Comparison of ENCODE assay signal across 22 mouse cellular contexts in the genomic region with DNA sequence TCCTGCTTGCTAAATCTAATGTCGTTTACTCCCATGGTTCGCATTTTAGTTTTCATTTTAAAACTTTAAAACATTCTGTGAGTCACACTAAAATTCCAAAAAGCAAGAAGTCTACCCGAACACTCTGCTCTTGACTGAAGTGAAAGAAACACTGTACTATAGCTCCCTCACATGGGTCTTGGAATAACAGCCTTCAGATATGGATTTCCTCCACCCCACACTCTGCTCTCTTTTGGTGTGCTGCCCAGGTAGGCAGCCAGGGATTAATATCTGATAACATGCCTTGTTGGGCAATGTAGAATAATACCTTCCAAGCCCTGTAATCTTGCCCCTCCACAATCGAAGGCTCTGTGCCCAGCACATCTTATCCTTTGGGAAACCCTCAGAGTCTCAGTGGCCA.
DNase-seq lines count a peak whose midpoint lies in the region; ATAC-seq lines count a peak whose summit lies in the region.
"Had no signal": no experiment of that assay in that cellular context is flagged by ENCODE, and none has a peak within 500 bp of the region (broad histone marks: within the 10 kb centered on the region; RNA-seq: fewer than 3 reads in every experiment).

No protein-coding gene starts in this region.

- no peak overlapping the region for H3K4me2 ChIP-seq in embryonic facial prominence, embryonic 14.5 days (ENCODE audit: low read depth, low read length)
- no peak overlapping the region for H3K4me2 ChIP-seq in heart, embryonic 11.5 days
- H3K4me2 ChIP-seq: forebrain, embryonic 15.5 days; heart, embryonic 13.5 days; hindbrain, embryonic 13.5 days; limb, embryonic 15.5 days; liver, embryonic 15.5 days; neural tube, embryonic 13.5 days had no signal

- peaks cover 5% of the 10 kb centered on the region; the same call in 1 of the 2 replicates for H3K4me1 ChIP-seq in embryonic facial prominence, embryonic 14.5 days (ENCODE audit: control insufficient read depth, insufficient read depth, low read length)
- H3K4me1 ChIP-seq in embryonic facial prominence, embryonic 10.5 days = no peaks in the 10 kb centered on the region
- no peaks in the 10 kb centered on the region for H3K4me1 ChIP-seq in heart, embryonic 11.5 days (ENCODE audit: control insufficient read depth, insufficient read depth, low read length)
- H3K4me1 ChIP-seq: liver, embryonic 15.5 days; midbrain, embryonic 10.5 days; neural tube, embryonic 13.5 days had no signal

- DNase-seq in embryonic facial prominence, embryonic 14.5 days (ENCODE audit: low spot score) = peak; percentile 27
- DNase-seq in embryonic facial prominence, embryonic 10.5 days (ENCODE audit: low spot score) = no peak
- peak; percentile 6 to 8 for DNase-seq in heart, adult 9 months (ENCODE audit: low spot score in 2 of 2)
- peak; percentile 5 for DNase-seq in adipocyte (ENCODE audit: low spot score)
- peak; percentile 12 for DNase-seq in heart, postnatal 25 days (ENCODE audit: low spot score)
- DNase-seq in spleen, postnatal 4 days (ENCODE audit: low spot score in 2 of 2) = no peak
- DNase-seq in layer of hippocampus, postnatal 14 days (ENCODE audit: low spot score in 2 of 2) = no peak
- DNase-seq: cerebellum, adult 8-10 months; kidney, adult 9 months; kidney, postnatal 4 days; thymus, postnatal 36 days had no signal

- intact Hi-C loops in heart, postnatal 25 days (cut with DNase I) = no loop called here

- 55% methylated on average over 4 of the region's 4 CpGs for WGBS in embryonic facial prominence, embryonic 14.5 days
- 89% methylated on average over 4 of the region's 4 CpGs for WGBS in embryonic facial prominence, embryonic 10.5 days
- 80% methylated on average over 4 of the region's 4 CpGs for WGBS in heart, embryonic 11.5 days (ENCODE audit: insufficient replicate concordance)

- no peaks in the 10 kb centered on the region for H3K36me3 ChIP-seq in embryonic facial prominence, embryonic 14.5 days (ENCODE audit: control insufficient read depth, insufficient read depth, low read length)
- no peaks in the 10 kb centered on the region for H3K36me3 ChIP-seq in embryonic facial prominence, embryonic 10.5 days (replicated peaks)
- H3K36me3 ChIP-seq in heart, embryonic 11.5 days (ENCODE audit: control insufficient read depth, insufficient read depth, low read length) = no peaks in the 10 kb centered on the region
- H3K36me3 ChIP-seq: forebrain, embryonic 15.5 days; G1E; heart, embryonic 13.5 days; hindbrain, embryonic 13.5 days; limb, embryonic 15.5 days; liver, embryonic 15.5 days; midbrain, embryonic 10.5 days; neural tube, embryonic 13.5 days had no signal

- H3K9me3 ChIP-seq in embryonic facial prominence, embryonic 14.5 days (ENCODE audit: control insufficient read depth, low read length) = no peaks in the 10 kb centered on the region
- peaks cover 4% of the 10 kb centered on the region; the same call in 1 of the 2 replicates for H3K9me3 ChIP-seq in embryonic facial prominence, embryonic 10.5 days
- H3K9me3 ChIP-seq in heart, embryonic 11.5 days (replicated peaks; ENCODE audit: control insufficient read depth, low read length) = no peaks in the 10 kb centered on the region
- H3K9me3 ChIP-seq: forebrain, embryonic 15.5 days; G1E; heart, embryonic 13.5 days; hindbrain, embryonic 13.5 days; limb, embryonic 15.5 days; liver, embryonic 15.5 days; neural tube, embryonic 13.5 days had no signal

- peak; percentile 50; the same call in 1 of the 2 replicates for ATAC-seq in embryonic facial prominence, embryonic 14.5 days (ENCODE audit: low read depth)
- ATAC-seq in heart, embryonic 11.5 days (replicated peaks; ENCODE audit: insufficient number of reproducible peaks, low FRiP score, low TSS enrichment) = no peak
- ATAC-seq: forebrain, embryonic 15.5 days had no signal

- no peak overlapping the region for H3K27ac ChIP-seq in embryonic facial prominence, embryonic 14.5 days (replicated peaks; ENCODE audit: low read depth, low read length)
- H3K27ac ChIP-seq in embryonic facial prominence, embryonic 10.5 days (replicated peaks) = no peak overlapping the region
- no peak overlapping the region for H3K27ac ChIP-seq in heart, embryonic 11.5 days (ENCODE audit: low read depth, low read length)
- H3K27ac ChIP-seq: forebrain, embryonic 15.5 days; heart, embryonic 13.5 days; hindbrain, embryonic 13.5 days; limb, embryonic 15.5 days; liver, embryonic 15.5 days; macrophage; midbrain, embryonic 10.5 days; neural tube, embryonic 13.5 days had no signal

- no peak overlapping the region for H3K4me3 ChIP-seq in embryonic facial prominence, embryonic 14.5 days (ENCODE audit: low read depth, low read length)
- H3K4me3 ChIP-seq in embryonic facial prominence, embryonic 10.5 days = no peak overlapping the region
- H3K4me3 ChIP-seq in heart, embryonic 11.5 days (ENCODE audit: low read depth, low read length) = no peak overlapping the region
- H3K4me3 ChIP-seq: erythroblast, embryonic 14.5 days; forebrain, embryonic 15.5 days; heart, embryonic 13.5 days; hindbrain, embryonic 13.5 days; limb, embryonic 15.5 days; liver, embryonic 15.5 days; midbrain, embryonic 10.5 days; neural tube, embryonic 13.5 days had no signal

- no peaks in the 10 kb centered on the region for H3K27me3 ChIP-seq in embryonic facial prominence, embryonic 14.5 days (replicated peaks; ENCODE audit: control insufficient read depth, insufficient read depth, low read length)
- no peaks in the 10 kb centered on the region for H3K27me3 ChIP-seq in embryonic facial prominence, embryonic 10.5 days (replicated peaks; ENCODE audit: low read depth, poor library complexity, severe bottlenecking)
- H3K27me3 ChIP-seq in heart, embryonic 11.5 days (ENCODE audit: control insufficient read depth, insufficient read depth, low read length) = no peaks in the 10 kb centered on the region
- H3K27me3 ChIP-seq: forebrain, embryonic 15.5 days; heart, embryonic 13.5 days; hindbrain, embryonic 13.5 days; limb, embryonic 15.5 days; liver, embryonic 15.5 days; neural tube, embryonic 13.5 days had no signal

- H3K9ac ChIP-seq in embryonic facial prominence, embryonic 14.5 days (ENCODE audit: low read depth, low read length) = no peak overlapping the region
- H3K9ac ChIP-seq in heart, embryonic 11.5 days (ENCODE audit: low read depth, low read length) = no peak overlapping the region
- H3K9ac ChIP-seq: forebrain, embryonic 15.5 days; heart, embryonic 13.5 days; hindbrain, embryonic 13.5 days; limb, embryonic 15.5 days; liver, embryonic 15.5 days; neural tube, embryonic 13.5 days had no signal

Comparison
In these comparisons a context has a peak if more than half of its experiments do, and no peak if none do; other contexts are left out.
1. DNase-seq: peak in embryonic facial prominence, embryonic 14.5 days (single experiment), heart, adult 9 months (2 of 2), adipocyte (single experiment) and heart, postnatal 25 days (single experiment); none in embryonic facial prominence, embryonic 10.5 days (single experiment), spleen, postnatal 4 days (0 of 2) and layer of hippocampus, postnatal 14 days (0 of 2).